Mouse (Mus musculus): ENCODE data around the gene Arid1b. TPM values are rescaled to one million over a fixed set of nuclear protein-coding genes. Genes with fewer than 3 reads are reported as not detected.

The Arid1b gene
- total RNA-seq, 2 experiments from 2014 or later: 5.0 to 8.1 TPM

GRCm38 (mm10) chr17:4994813-4995560 is 855 bp downstream of the Arid1b start:
- peak; percentile 50 for ATAC-seq (replicated peaks; ENCODE audit: low FRiP score, poor library complexity, severe bottlenecking)

- peak; percentile 52 for ATAC-seq (replicated peaks; ENCODE audit: low FRiP score, poor library complexity, severe bottlenecking)
Observed at GRCm38 (mm10) chr17:4995561-4996051, 1.5 kb downstream of the Arid1b start.

GRCm38 (mm10) chr17:4996121-4996813 is 2.1 kb downstream of the Arid1b start:
- peak; percentile 54 for ATAC-seq (replicated peaks; ENCODE audit: low FRiP score, poor library complexity, severe bottlenecking)

GRCm38 (mm10) chr17:4996814-4997549 is 2.9 kb downstream of the Arid1b start:
- ATAC-seq (replicated peaks; ENCODE audit: low FRiP score, poor library complexity, severe bottlenecking): peak; percentile 13; the same call in 1 of the 2 replicates

- no peak for ATAC-seq (replicated peaks; ENCODE audit: low FRiP score, poor library complexity, severe bottlenecking)
Observed at GRCm38 (mm10) chr17:4997968-4998367, 3.8 kb downstream of the Arid1b start.

- ATAC-seq (replicated peaks; ENCODE audit: low FRiP score, poor library complexity, severe bottlenecking): no peak
Observed at GRCm38 (mm10) chr17:4999256-4999655, 5.1 kb downstream of the Arid1b start.

- ATAC-seq (replicated peaks; ENCODE audit: low FRiP score, poor library complexity, severe bottlenecking): no peak
Observed at GRCm38 (mm10) chr17:5000001-5000400, 5.9 kb downstream of the Arid1b start.

- ATAC-seq (replicated peaks; ENCODE audit: low FRiP score, poor library complexity, severe bottlenecking): no peak
Observed at GRCm38 (mm10) chr17:5000871-5001270, 6.7 kb downstream of the Arid1b start.

- ATAC-seq (replicated peaks; ENCODE audit: low FRiP score, poor library complexity, severe bottlenecking): no peak
Observed at GRCm38 (mm10) chr17:5001531-5002131, 7.5 kb downstream of the Arid1b start.

- ATAC-seq (replicated peaks; ENCODE audit: low FRiP score, poor library complexity, severe bottlenecking): no peak
Observed at GRCm38 (mm10) chr17:5002937-5003508, 8.9 kb downstream of the Arid1b start.

GRCm38 (mm10) chr17:5004266-5004665 is 10.1 kb downstream of the Arid1b start:
- ATAC-seq (replicated peaks; ENCODE audit: low FRiP score, poor library complexity, severe bottlenecking): no peak

- no peak for ATAC-seq (replicated peaks; ENCODE audit: low FRiP score, poor library complexity, severe bottlenecking)
Observed at GRCm38 (mm10) chr17:5004706-5005105, 10.6 kb downstream of the Arid1b start.

- ATAC-seq (replicated peaks; ENCODE audit: low FRiP score, poor library complexity, severe bottlenecking): no peak
Observed at GRCm38 (mm10) chr17:5005285-5005684, 11.2 kb downstream of the Arid1b start.

GRCm38 (mm10) chr17:5007156-5007658 is 13.1 kb downstream of the Arid1b start:
- ATAC-seq (replicated peaks; ENCODE audit: low FRiP score, poor library complexity, severe bottlenecking): no peak

GRCm38 (mm10) chr17:5008236-5008635 is 14.1 kb downstream of the Arid1b start:
- no peak for ATAC-seq (replicated peaks; ENCODE audit: low FRiP score, poor library complexity, severe bottlenecking)

- ATAC-seq (replicated peaks; ENCODE audit: low FRiP score, poor library complexity, severe bottlenecking): no peak
Observed at GRCm38 (mm10) chr17:5008761-5009160, 14.6 kb downstream of the Arid1b start.

- ATAC-seq (replicated peaks; ENCODE audit: low FRiP score, poor library complexity, severe bottlenecking): no peak
Observed at GRCm38 (mm10) chr17:5009526-5010260, 15.6 kb downstream of the Arid1b start.

- ATAC-seq (replicated peaks; ENCODE audit: low FRiP score, poor library complexity, severe bottlenecking): no peak
Observed at GRCm38 (mm10) chr17:5010781-5011180, 16.6 kb downstream of the Arid1b start.

GRCm38 (mm10) chr17:5012091-5012490 is 18.0 kb downstream of the Arid1b start:
- no peak for ATAC-seq (replicated peaks; ENCODE audit: low FRiP score, poor library complexity, severe bottlenecking)
